Mouse (Mus musculus) cerebellum, adult 2 months (tissue): ENCODE data around the gene Myh9.

Experiments used
- CTCF ChIP-seq: fragments of 200-500 bp; IDR thresholded peaks from 2 replicates; pipeline ENCODE4 v1.5.1; 2011; ENCODE audit warnings: low read depth, mild to moderate bottlenecking, control low read depth, low read length, moderate library complexity, borderline replicate concordance; ENCODE audit not compliant: insufficient read depth
- POLR2A ChIP-seq: fragments of 200-500 bp; IDR thresholded peaks from 2 replicates; pipeline ENCODE4 v1.6.1; 2011; ENCODE audit warnings: low read length, control low read depth, borderline replicate concordance; ENCODE audit not compliant: insufficient read depth

DNA sequence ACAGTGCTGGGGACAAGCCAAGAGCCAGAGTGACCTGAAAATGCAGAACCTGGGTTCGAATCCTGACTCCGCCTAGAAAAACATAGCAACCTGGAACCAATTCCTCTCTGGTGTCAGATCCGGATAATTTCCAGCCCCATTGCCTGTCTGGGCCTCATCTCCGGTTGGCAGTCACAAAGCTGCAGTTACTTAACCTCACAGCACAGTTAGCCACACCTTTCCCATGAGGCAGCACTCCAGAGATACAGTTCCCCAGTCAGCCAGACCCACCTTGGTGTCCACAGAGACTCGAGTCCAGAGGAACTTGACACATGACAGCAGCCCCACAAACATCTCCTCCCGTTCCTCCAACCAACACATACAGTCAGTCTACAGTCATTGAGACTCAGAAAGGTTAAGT is 43.2 kb upstream of the Myh9 start:
- no peak for TF ChIP-seq CTCF
- no peak for TF ChIP-seq POLR2A
